Mouse (Mus musculus) thymus, adult 2 months (tissue): Measurements from ENCODE around the gene D330020A13Rik. TPM values are rescaled to one million over a fixed set of nuclear protein-coding genes. Genes with fewer than 3 reads are reported as not detected.

ENCODE experiments used
- DNase-seq: peaks from one replicate; pipeline ENCODE4 v3.0.0; 2021
- H3K27ac ChIP-seq: fragments of 200-500 bp; 2 replicates; pipeline ENCODE4 v1.5.1; 2012; ENCODE audit warnings: low read length, control low read depth; ENCODE audit not compliant: control insufficient read depth, insufficient read depth
- H3K27me3 ChIP-seq: fragments of 200-500 bp; 2 replicates; pipeline ENCODE4 v1.6.1; 2012; ENCODE audit warnings: mild to moderate bottlenecking, low read length, moderate library complexity, mixed read lengths; ENCODE audit not compliant: control insufficient read depth, insufficient read depth
- H3K36me3 ChIP-seq: fragments of 200-500 bp; 2 replicates; pipeline ENCODE4 v1.6.1; 2012; ENCODE audit warnings: mild to moderate bottlenecking, low read length, moderate library complexity; ENCODE audit not compliant: control insufficient read depth, insufficient read depth
- H3K4me1 ChIP-seq: fragments of 200-500 bp; replicated peaks from 2 replicates; pipeline ENCODE4 v1.6.1; 2012; ENCODE audit warnings: low read length; ENCODE audit not compliant: control insufficient read depth, insufficient read depth
- H3K4me3 ChIP-seq: fragments of 200-500 bp; 2 replicates; pipeline ENCODE4 v1.5.1; 2012; ENCODE audit warnings: mild to moderate bottlenecking, low read length, control low read depth, moderate library complexity; ENCODE audit not compliant: control insufficient read depth, insufficient read depth
- CTCF ChIP-seq: fragments of 200-500 bp; IDR thresholded peaks from 2 replicates; pipeline ENCODE4 v1.5.1; 2012; ENCODE audit warnings: mild to moderate bottlenecking, control low read depth, low read length, moderate library complexity, borderline replicate concordance; ENCODE audit not compliant: control insufficient read depth, poor library complexity, insufficient read depth; ENCODE audit errors: extremely low read depth
- POLR2A ChIP-seq: fragments of 200-500 bp; IDR thresholded peaks from 2 replicates; pipeline ENCODE4 v1.6.1; 2012; ENCODE audit warnings: mild to moderate bottlenecking, low read length, control low read depth, moderate library complexity; ENCODE audit not compliant: control insufficient read depth, poor library complexity, insufficient read depth; ENCODE audit errors: extremely low read depth
- WGBS: fragments of 180-500 bp; shearing (Covaris S2); methylation state at CpG from one replicate; pipeline ENCODE4 v1.1.7; 2018; 5-methylcytosine and 5-hydroxymethylcytosine counted together
- polyA plus RNA-seq: library from polyadenylated mRNA; depleted of rRNA; stranded (reverse); fragments of >200 nt; gene quantifications from 2 replicates; pipeline ENCODE4 v1.2.3, GENCODE M21; 2012; rRNA removed

D330020A13Rik gene
- polyA plus RNA-seq, 1 experiment, result not detected

GRCm38 (mm10) chr6:120324295-120324927 lies 30.2 kb downstream of the D330020A13Rik start:
- peak; percentile 56 for DNase-seq
- 51% methylated on average over 6 of the region's 6 CpGs for WGBS
- H3K4me3 ChIP-seq, result no peak overlapping the region
- H3K4me1 ChIP-seq, result no peaks in the 10 kb centered on the region
- peaks cover 5% of the 10 kb centered on the region for H3K36me3 ChIP-seq
- no peak for TF ChIP-seq POLR2A
- TF ChIP-seq CTCF, result no peak
- no peaks in the 10 kb centered on the region for H3K27me3 ChIP-seq
- H3K27ac ChIP-seq, result no peak overlapping the region

GRCm38 (mm10) chr6:120332351-120332750 lies 38.2 kb downstream of the D330020A13Rik start:
- WGBS, result 83% methylated on average over 2 of the region's 2 CpGs
- peaks cover 27% of the 10 kb centered on the region for H3K36me3 ChIP-seq
- H3K4me3 ChIP-seq, result no peak overlapping the region
- TF ChIP-seq POLR2A, result no peak
- TF ChIP-seq CTCF, result no peak
- H3K27ac ChIP-seq, result no peak overlapping the region
- no peak for DNase-seq
- H3K4me1 ChIP-seq, result no peaks in the 10 kb centered on the region
- H3K27me3 ChIP-seq, result no peaks in the 10 kb centered on the region

GRCm38 (mm10) chr6:120343992-120344391 lies 49.8 kb downstream of the D330020A13Rik start:
- Histone ChIP-seq H3K4me3 (no peak overlapping the region), H3K4me1 (no peaks in the 10 kb centered on the region), H3K27ac (no peak overlapping the region), H3K36me3 (peaks cover 25% of the 10 kb centered on the region), H3K27me3 (no peaks in the 10 kb centered on the region)
- TF ChIP-seq POLR2A, result no peak
- TF ChIP-seq CTCF, result no peak
- no peak for DNase-seq
- 92% methylated on average over 1 of the region's 1 CpGs for WGBS

Other genes starting within 250 kb of the D330020A13Rik start
- gene Ninj2, start 201.0 kb upstream of the D330020A13Rik start, polyA plus RNA-seq, result 0.26 and 0.33 TPM in 2 replicates
- gene B4galnt3, start 195 bp downstream of the D330020A13Rik start, polyA plus RNA-seq, result 0.57 and 0.66 TPM in 2 replicates
- gene Kdm5a, start 69.8 kb downstream of the D330020A13Rik start, polyA plus RNA-seq, result 12.9 and 13.2 TPM in 2 replicates
- gene Ccdc77, start 70.0 kb downstream of the D330020A13Rik start, polyA plus RNA-seq, result 7.6 and 7.8 TPM in 2 replicates
- 198 and 199 TPM in 2 replicates for gene Il17ra, start 168.9 kb downstream of the D330020A13Rik start, polyA plus RNA-seq
- 1.2 and 1.4 TPM in 2 replicates for gene Tmem121b, start 199.4 kb downstream of the D330020A13Rik start, polyA plus RNA-seq
- gene Hdhd5, start 237.0 kb downstream of the D330020A13Rik start, polyA plus RNA-seq, result 62.4 and 74.5 TPM in 2 replicates